Mouse (Mus musculus) liver, embryonic 14.5 days (tissue): ENCODE measurements around the gene Sfxn1.

Experiments
- CTCF ChIP-seq: IDR thresholded peaks from 2 replicates; pipeline ENCODE4 v1.5.1; 2016; ENCODE audit warnings: antibody characterized with exemption, low read depth, control low read depth
- EP300 ChIP-seq: IDR thresholded peaks from 2 replicates; pipeline ENCODE4 v1.6.1; 2016; ENCODE audit warnings: antibody characterized with exemption, low read depth

GRCm38 (mm10) chr13:54115779-54116178 is 44.1 kb downstream of the Sfxn1 start:
- TF ChIP-seq EP300 (no peak), CTCF (no peak)
